Mouse (Mus musculus): ENCODE measurements at regions not wholly inside any gene's neighbourhood (a gene's known extent, or its start where the extent isn't known, plus 50 kb on each side); places are given as distances from the start of the nearest gene placed in this dataset.

GRCm38 (mm10) chr17:48621676-48622075 is 167.0 kb downstream of the Unc5cl start:
- Histone ChIP-seq H3K36me3 (ENCODE audit: control insufficient read depth, insufficient read depth, low read length) (no peaks in the 10 kb centered on the region), H3K27me3 (ENCODE audit: control insufficient read depth, insufficient read depth, low read length) (no peaks in the 10 kb centered on the region), H3K27ac (ENCODE audit: control insufficient read depth, insufficient read depth, low read depth, low read length) (no peak overlapping the region), H3K4me1 (ENCODE audit: control insufficient read depth, insufficient read depth, low read length) (peaks cover 7% of the 10 kb centered on the region), H3K4me3 (ENCODE audit: control insufficient read depth, low read depth, low read length) (peak overlapping the region; percentile 10)
- no peak for TF ChIP-seq POLR2A (IDR thresholded peaks at IDR 0.05; ENCODE audit: control insufficient read depth, low read depth, low read length)

- H3K4me3 ChIP-seq (ENCODE audit: control insufficient read depth, low read depth, low read length): no peak overlapping the region
- TF ChIP-seq POLR2A (IDR thresholded peaks at IDR 0.05; ENCODE audit: control insufficient read depth, low read depth, low read length): no peak
- no peak for TF ChIP-seq CTCF (IDR thresholded peaks at IDR 0.05; ENCODE audit: control insufficient read depth, insufficient read depth, insufficient replicate concordance, low read depth, low read length)
- H3K4me1 ChIP-seq (ENCODE audit: control insufficient read depth, insufficient read depth, low read length): peaks cover 7% of the 10 kb centered on the region
- H3K27me3 ChIP-seq (ENCODE audit: control insufficient read depth, insufficient read depth, low read length): no peaks in the 10 kb centered on the region
- H3K27ac ChIP-seq (ENCODE audit: control insufficient read depth, insufficient read depth, low read depth, low read length): no peak overlapping the region
- H3K36me3 ChIP-seq (ENCODE audit: control insufficient read depth, insufficient read depth, low read length): no peaks in the 10 kb centered on the region
Measured at GRCm38 (mm10) chr17:48624937-48625336, 170.2 kb downstream of the Unc5cl start.

- Histone ChIP-seq H3K4me3 (ENCODE audit: control insufficient read depth, low read depth, low read length) (no peak overlapping the region), H3K27ac (ENCODE audit: control insufficient read depth, insufficient read depth, low read depth, low read length) (no peak overlapping the region), H3K27me3 (ENCODE audit: control insufficient read depth, insufficient read depth, low read length) (no peaks in the 10 kb centered on the region), H3K36me3 (ENCODE audit: control insufficient read depth, insufficient read depth, low read length) (no peaks in the 10 kb centered on the region), H3K4me1 (ENCODE audit: control insufficient read depth, insufficient read depth, low read length) (peaks cover 7% of the 10 kb centered on the region)
- TF ChIP-seq CTCF (IDR thresholded peaks at IDR 0.05; ENCODE audit: control insufficient read depth, insufficient read depth, insufficient replicate concordance, low read depth, low read length) (no peak), POLR2A (IDR thresholded peaks at IDR 0.05; ENCODE audit: control insufficient read depth, low read depth, low read length) (no peak)
Measured at GRCm38 (mm10) chr17:48625971-48626370, 171.3 kb downstream of the Unc5cl start.

GRCm38 (mm10) chr17:48639611-48640010 is 184.9 kb downstream of the Unc5cl start:
- Histone ChIP-seq H3K4me3 (ENCODE audit: control insufficient read depth, low read depth, low read length) (no peak overlapping the region), H3K27ac (ENCODE audit: control insufficient read depth, insufficient read depth, low read depth, low read length) (no peak overlapping the region), H3K27me3 (ENCODE audit: control insufficient read depth, insufficient read depth, low read length) (no peaks in the 10 kb centered on the region), H3K4me1 (ENCODE audit: control insufficient read depth, insufficient read depth, low read length) (no peaks in the 10 kb centered on the region), H3K36me3 (ENCODE audit: control insufficient read depth, insufficient read depth, low read length) (no peaks in the 10 kb centered on the region)
- no peak for TF ChIP-seq POLR2A (IDR thresholded peaks at IDR 0.05; ENCODE audit: control insufficient read depth, low read depth, low read length)
- no peak for TF ChIP-seq CTCF (IDR thresholded peaks at IDR 0.05; ENCODE audit: control insufficient read depth, insufficient read depth, insufficient replicate concordance, low read depth, low read length)

- Histone ChIP-seq H3K4me1 (ENCODE audit: control insufficient read depth, insufficient read depth, low read length) (peaks cover 12% of the 10 kb centered on the region), H3K36me3 (ENCODE audit: control insufficient read depth, insufficient read depth, low read length) (no peaks in the 10 kb centered on the region), H3K4me3 (ENCODE audit: control insufficient read depth, low read depth, low read length) (no peak overlapping the region), H3K27ac (ENCODE audit: control insufficient read depth, insufficient read depth, low read depth, low read length) (no peak overlapping the region), H3K27me3 (ENCODE audit: control insufficient read depth, insufficient read depth, low read length) (no peaks in the 10 kb centered on the region)
- TF ChIP-seq POLR2A (IDR thresholded peaks at IDR 0.05; ENCODE audit: control insufficient read depth, low read depth, low read length): no peak
- no peak for TF ChIP-seq CTCF (IDR thresholded peaks at IDR 0.05; ENCODE audit: control insufficient read depth, insufficient read depth, insufficient replicate concordance, low read depth, low read length)
Measured at GRCm38 (mm10) chr17:48643533-48644019, 188.9 kb downstream of the Unc5cl start.

- peak overlapping the region; percentile 17; the same call in 1 of the 2 replicates for H3K4me3 ChIP-seq (ENCODE audit: control insufficient read depth, low read depth, low read length)
- H3K4me1 ChIP-seq (ENCODE audit: control insufficient read depth, insufficient read depth, low read length): peaks cover 12% of the 10 kb centered on the region
- H3K36me3 ChIP-seq (ENCODE audit: control insufficient read depth, insufficient read depth, low read length): no peaks in the 10 kb centered on the region
- TF ChIP-seq POLR2A (IDR thresholded peaks at IDR 0.05; ENCODE audit: control insufficient read depth, low read depth, low read length) (no peak), CTCF (IDR thresholded peaks at IDR 0.05; ENCODE audit: control insufficient read depth, insufficient read depth, insufficient replicate concordance, low read depth, low read length) (no peak)
- no peak overlapping the region for H3K27ac ChIP-seq (ENCODE audit: control insufficient read depth, insufficient read depth, low read depth, low read length)
- H3K27me3 ChIP-seq (ENCODE audit: control insufficient read depth, insufficient read depth, low read length): no peaks in the 10 kb centered on the region
Measured at GRCm38 (mm10) chr17:48645056-48645455, 190.4 kb downstream of the Unc5cl start.

- no peak overlapping the region for H3K27ac ChIP-seq (ENCODE audit: control insufficient read depth, insufficient read depth, low read depth, low read length)
- H3K4me3 ChIP-seq (ENCODE audit: control insufficient read depth, low read depth, low read length): peak overlapping the region; percentile 85
- no peaks in the 10 kb centered on the region for H3K27me3 ChIP-seq (ENCODE audit: control insufficient read depth, insufficient read depth, low read length)
- TF ChIP-seq POLR2A (IDR thresholded peaks at IDR 0.05; ENCODE audit: control insufficient read depth, low read depth, low read length): no peak
- TF ChIP-seq CTCF (IDR thresholded peaks at IDR 0.05; ENCODE audit: control insufficient read depth, insufficient read depth, insufficient replicate concordance, low read depth, low read length): no peak
- H3K4me1 ChIP-seq (ENCODE audit: control insufficient read depth, insufficient read depth, low read length): peaks cover 12% of the 10 kb centered on the region
- no peaks in the 10 kb centered on the region for H3K36me3 ChIP-seq (ENCODE audit: control insufficient read depth, insufficient read depth, low read length)
Measured at GRCm38 (mm10) chr17:48646626-48647195, 192.0 kb downstream of the Unc5cl start.

All from testis, adult 2 months (tissue).